Mouse (Mus musculus): ENCODE measurements around the gene Klhl1.

- TF ChIP-seq CTCF (IDR thresholded peaks at IDR 0.05; ENCODE audit: low read depth, low read length) (no peak), TAL1 (conservative IDR thresholded peaks at IDR 0.05; ENCODE audit: low read depth, low read length) (no peak), GATA1 (IDR thresholded peaks at IDR 0.05; ENCODE audit: borderline replicate concordance, low read length) (no peak)
These were observed 453.0 kb downstream of the Klhl1 start for GRCm38 (mm10) chr14:96065884-96066283.
